Mouse (Mus musculus) spleen, adult 12 weeks (tissue): ENCODE measurements around the gene Gapdhs.
"Not testable (repeated sequence)": the region's sequence is repeated elsewhere in the genome, so short reads cannot be mapped to it uniquely, and the experiment has no call there.

Experiments
- DNase-seq: peaks from one replicate; pipeline ENCODE4 v3.0.0; 2022; ENCODE audit warnings: low spot score

The Gapdhs gene

GRCm38 (mm10) chr7:30744022-30744598, 629 bp upstream of the Gapdhs start:
- no peak for DNase-seq

GRCm38 (mm10) chr7:30742570-30742969, 911 bp downstream of the Gapdhs start:
- DNase-seq: not testable (repeated sequence)

GRCm38 (mm10) chr7:30736211-30736610, 7.3 kb downstream of the Gapdhs start:
- no peak for DNase-seq

- DNase-seq: not testable (repeated sequence)
Observed at GRCm38 (mm10) chr7:30730064-30730722, 13.3 kb downstream of the Gapdhs start.

GRCm38 (mm10) chr7:30729396-30730063, 14.0 kb downstream of the Gapdhs start, which contains the start of gene Tmem147:
Gene Tmem147 (minus strand): TSS chr7:30729540.
- peak; percentile 89 for DNase-seq

- DNase-seq: no peak
Observed at GRCm38 (mm10) chr7:30728739-30729395, 14.6 kb downstream of the Gapdhs start.

- no peak for DNase-seq
Observed at GRCm38 (mm10) chr7:30728214-30728613, 15.3 kb downstream of the Gapdhs start.

- no peak for DNase-seq
Observed at GRCm38 (mm10) chr7:30723274-30723953, 20.1 kb downstream of the Gapdhs start.

- DNase-seq: no peak
Observed at GRCm38 (mm10) chr7:30721286-30721685, 22.2 kb downstream of the Gapdhs start.

GRCm38 (mm10) chr7:30719669-30720068, 23.8 kb downstream of the Gapdhs start:
- DNase-seq: no peak

- no peak for DNase-seq
Observed at GRCm38 (mm10) chr7:30717716-30718046, 25.8 kb downstream of the Gapdhs start.

GRCm38 (mm10) chr7:30717006-30717715, 26.3 kb downstream of the Gapdhs start:
- peak; percentile 66 for DNase-seq

- no peak for DNase-seq
Observed at GRCm38 (mm10) chr7:30711942-30712341, 31.5 kb downstream of the Gapdhs start, which contains the start of gene Atp4a. Gene Atp4a (plus strand): TSS chr7:30712209.

GRCm38 (mm10) chr7:30707441-30707840, 36.0 kb downstream of the Gapdhs start:
- no peak for DNase-seq

GRCm38 (mm10) chr7:30706214-30706882, 37.1 kb downstream of the Gapdhs start:
- no peak for DNase-seq

GRCm38 (mm10) chr7:30698589-30698988, 44.9 kb downstream of the Gapdhs start, which contains the start of gene 2200002J24Rik:
Gene 2200002J24Rik (plus strand): TSS chr7:30698926.
- DNase-seq: no peak

GRCm38 (mm10) chr7:30698101-30698500, 45.4 kb downstream of the Gapdhs start:
- DNase-seq: no peak

GRCm38 (mm10) chr7:30688325-30688724, 55.2 kb downstream of the Gapdhs start:
- DNase-seq: no peak

- no peak for DNase-seq
Observed at GRCm38 (mm10) chr7:30683425-30683824, 60.1 kb downstream of the Gapdhs start.

- no peak for DNase-seq
Observed at GRCm38 (mm10) chr7:30681897-30682296, 61.6 kb downstream of the Gapdhs start.
